Comparison of ENCODE assay signal across 9 mouse cellular contexts in the genomic region with DNA sequence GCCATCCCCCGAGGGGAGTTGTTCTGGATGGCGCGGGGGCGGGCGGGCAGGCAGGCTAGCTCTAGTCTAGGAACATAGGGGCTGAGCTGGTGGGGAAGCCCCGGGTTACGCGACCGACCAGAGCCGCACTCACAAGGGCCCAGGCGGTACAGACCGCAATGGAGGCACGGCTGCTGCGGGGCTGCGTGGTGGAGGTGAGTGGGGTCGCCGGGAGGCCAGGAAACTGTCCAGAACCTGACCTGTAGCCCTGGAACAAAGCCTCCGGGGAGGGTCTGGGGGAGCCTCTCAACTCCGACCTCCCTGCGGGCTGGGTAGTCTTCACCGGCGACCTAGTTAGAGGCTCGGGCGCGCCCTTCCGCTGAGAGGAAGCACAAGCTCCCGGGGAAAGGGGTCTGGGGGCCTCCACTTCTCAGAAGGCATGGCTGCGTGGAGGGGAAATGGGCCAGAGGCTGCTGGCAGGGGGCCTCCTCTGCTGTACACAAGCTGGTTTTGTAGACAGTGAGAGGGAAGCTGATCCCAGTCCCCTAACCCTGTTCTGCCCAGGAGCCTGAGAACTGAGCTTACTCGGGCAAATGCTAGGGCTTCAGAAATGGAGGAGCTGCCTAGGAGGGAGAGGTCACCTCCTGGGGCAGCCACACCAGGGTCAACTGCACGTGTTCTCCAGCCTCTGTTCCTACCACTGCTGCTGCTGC. TPM values are rescaled to one million over a fixed set of nuclear protein-coding genes. Genes with fewer than 3 reads are reported as not detected.
DNase-seq lines count a peak whose midpoint lies in the region; ATAC-seq and TF ChIP-seq lines count a peak whose summit lies in the region.
"Had no signal": no experiment of that assay in that cellular context is flagged by ENCODE, and none has a peak within 500 bp of the region (broad histone marks: within the 10 kb centered on the region; RNA-seq: fewer than 3 reads in every experiment).

TSS of gene Tnfrsf25 (plus strand) at position 14 of the 692 bp plus-strand sequence.

- H3K4me3 ChIP-seq in thymus, adult 2 months (ENCODE audit: control insufficient read depth, insufficient read depth, low read length), result peak within 1 kb of the TSS; percentile 46
- H3K4me3 ChIP-seq in liver, embryonic 13.5 days (replicated peaks), result peak within 1 kb of the TSS; percentile 23
- H3K4me3 ChIP-seq in stomach, embryonic 15.5 days (replicated peaks), result peak within 1 kb of the TSS; percentile 19; the same call in 1 of the 2 replicates
- H3K4me3 ChIP-seq: erythroblast, embryonic 14.5 days had no signal

- H3K4me1 ChIP-seq in thymus, adult 2 months (replicated peaks; ENCODE audit: control insufficient read depth, insufficient read depth, low read length), result peaks cover 23% of the 10 kb centered on the region
- peaks cover 49% of the 10 kb centered on the region for H3K4me1 ChIP-seq in liver, embryonic 13.5 days (replicated peaks)
- H3K4me1 ChIP-seq in stomach, embryonic 15.5 days, result peaks cover 42% of the 10 kb centered on the region

- DNase-seq in embryo, embryonic 10 days (ENCODE audit: low spot score), result peak; percentile 41
- DNase-seq in embryo, embryonic 10.5 days (ENCODE audit: low spot score), result no peak
- peak; percentile 50 for DNase-seq in thymus, adult 2 months
- DNase-seq in thymus, adult 18-20 months, result no peak
- DNase-seq in liver, embryonic 13.5 days, result no peak
- no peak for DNase-seq in testis, postnatal 14 days (ENCODE audit: low spot score)
- DNase-seq in urinary bladder, postnatal 25 days (ENCODE audit: low spot score), result no peak

- no peaks in the 10 kb centered on the region for H3K36me3 ChIP-seq in thymus, adult 2 months (ENCODE audit: control insufficient read depth, insufficient read depth, low read length)
- H3K36me3 ChIP-seq in liver, embryonic 13.5 days, result peaks cover 36% of the 10 kb centered on the region
- H3K36me3 ChIP-seq in stomach, embryonic 15.5 days, result peaks cover 11% of the 10 kb centered on the region; the same call in 1 of the 2 replicates

- peak within 1 kb of the TSS; percentile 4 for H3K9ac ChIP-seq in liver, embryonic 13.5 days
- no peak within 1 kb of the TSS for H3K9ac ChIP-seq in stomach, embryonic 15.5 days

- WGBS in thymus, adult 2 months, result 2% methylated on average over 30 of the region's 30 CpGs
- 3% methylated on average over 30 of the region's 30 CpGs for WGBS in liver, embryonic 13.5 days (ENCODE audit: insufficient replicate concordance)
- WGBS in stomach, embryonic 15.5 days, result 8% methylated on average over 30 of the region's 30 CpGs

- H3K9me3 ChIP-seq in liver, embryonic 13.5 days (replicated peaks), result no peaks in the 10 kb centered on the region
- no peaks in the 10 kb centered on the region for H3K9me3 ChIP-seq in stomach, embryonic 15.5 days

- no peak for TF ChIP-seq CTCF in thymus, adult 2 months (IDR thresholded peaks at IDR 0.05; ENCODE audit: borderline replicate concordance, control insufficient read depth, extremely low read depth, insufficient read depth, low read length, poor library complexity)

- H3K4me2 ChIP-seq in liver, embryonic 13.5 days, result peak within 1 kb of the TSS; percentile 45
- peak within 1 kb of the TSS; percentile 42 for H3K4me2 ChIP-seq in stomach, embryonic 15.5 days

- no peak for ATAC-seq in liver, embryonic 13.5 days (ENCODE audit: low read depth)
- ATAC-seq in stomach, embryonic 15.5 days (ENCODE audit: insufficient read depth, low FRiP score, low read depth), result no peak

- TF ChIP-seq POLR2A in thymus, adult 2 months (IDR thresholded peaks at IDR 0.05; ENCODE audit: control insufficient read depth, extremely low read depth, insufficient read depth, low read length, poor library complexity), result no peak

- H3K27me3 ChIP-seq in thymus, adult 2 months (ENCODE audit: control insufficient read depth, insufficient read depth, low read length), result peaks cover 2% of the 10 kb centered on the region; the same call in 1 of the 2 replicates
- H3K27me3 ChIP-seq in liver, embryonic 13.5 days, result peaks cover 71% of the 10 kb centered on the region
- H3K27me3 ChIP-seq in stomach, embryonic 15.5 days (replicated peaks), result peaks cover 52% of the 10 kb centered on the region

- no peak within 1 kb of the TSS for H3K27ac ChIP-seq in thymus, adult 2 months (ENCODE audit: control insufficient read depth, insufficient read depth, low read length)
- H3K27ac ChIP-seq in liver, embryonic 13.5 days, result no peak within 1 kb of the TSS
- no peak within 1 kb of the TSS for H3K27ac ChIP-seq in stomach, embryonic 15.5 days

RNA-seq across cellular contexts. Expression of gene Tnfrsf25, which starts in this region (rescaled TPM):
- 19.9 and 20.6 TPM in 2 replicates for polyA plus RNA-seq in thymus, adult 2 months (2012; rRNA removed)
- 0.37 and 0.48 TPM in 2 replicates for polyA plus RNA-seq in liver, embryonic 13.5 days (2015; fragmentation: Nextera tagmentation; extraction: Ambion mirVana)
- polyA plus RNA-seq in stomach, embryonic 15.5 days (2015; fragmentation: Nextera tagmentation; extraction: Ambion mirVana), result 0.84 and 1.4 TPM in 2 replicates

Comparison
In these comparisons a context has a peak if more than half of its experiments do, and no peak if none do; other contexts are left out.
1. DNase-seq: peak in embryo, embryonic 10 days (single experiment) and thymus, adult 2 months (single experiment); none in embryo, embryonic 10.5 days (single experiment), thymus, adult 18-20 months (0 of 2), liver, embryonic 13.5 days (single experiment), testis, postnatal 14 days (single experiment) and urinary bladder, postnatal 25 days (single experiment).
2. Peak in every context shown above with its lines, with median percentiles within 50 percentile points of each other: H3K4me3 ChIP-seq.